Mouse (Mus musculus): ENCODE results near the gene Srprb.
"Not testable (repeated sequence)": the region's sequence is repeated elsewhere in the genome, so short reads cannot be mapped to it uniquely, and the experiment has no call there.

The Srprb gene

DNA sequence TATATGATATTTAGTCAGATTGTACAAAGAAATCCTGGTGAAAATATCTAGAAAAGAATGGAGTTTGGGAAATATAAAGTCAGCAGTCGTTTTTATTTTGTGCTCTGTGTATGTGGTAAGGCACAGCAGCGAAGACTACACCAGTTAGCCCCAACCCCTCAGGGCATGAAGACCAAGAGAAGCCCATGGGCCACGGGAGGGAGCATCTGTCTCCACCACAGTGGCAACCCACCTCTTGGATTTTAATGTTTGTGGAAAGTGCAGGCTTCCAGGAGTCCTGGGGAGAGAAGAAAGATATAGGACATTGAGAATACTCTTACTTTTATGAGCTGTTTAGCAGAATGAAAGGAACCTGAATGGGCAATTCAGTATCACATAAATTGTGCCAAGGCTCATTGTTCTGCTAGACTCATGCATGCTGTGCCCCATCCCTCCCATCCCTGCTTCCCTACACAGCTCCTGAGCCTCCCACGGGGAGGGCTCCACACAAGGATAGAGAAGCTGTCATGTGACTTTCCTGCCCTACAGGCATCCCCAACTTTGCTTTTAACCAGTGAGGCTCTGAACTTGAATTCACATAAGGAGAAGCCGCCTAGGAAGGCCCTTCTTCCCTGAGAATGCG, 7.0 kb upstream of the Srprb start:
- no peak for DNase-seq

DNA sequence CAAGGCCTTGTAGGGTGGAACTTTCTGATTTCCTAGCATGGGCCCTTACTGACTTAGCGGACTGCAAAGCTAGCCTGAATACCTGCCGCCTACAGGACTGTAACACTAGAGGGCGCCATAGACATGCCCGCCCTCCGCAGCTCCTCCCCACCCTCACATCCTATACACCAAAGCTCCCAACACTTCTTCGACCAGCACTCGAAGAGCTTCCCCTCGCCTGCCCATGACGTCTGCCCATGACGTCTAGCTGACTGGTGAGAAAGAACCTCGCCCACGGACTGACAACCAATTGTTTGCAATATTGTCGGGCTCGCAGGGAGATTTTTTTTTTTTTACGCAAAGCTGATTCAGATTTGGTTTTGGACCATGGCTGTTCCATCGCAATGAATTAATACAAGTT, 5.9 kb upstream of the Srprb start:
- peak; percentile 51 for DNase-seq

DNA sequence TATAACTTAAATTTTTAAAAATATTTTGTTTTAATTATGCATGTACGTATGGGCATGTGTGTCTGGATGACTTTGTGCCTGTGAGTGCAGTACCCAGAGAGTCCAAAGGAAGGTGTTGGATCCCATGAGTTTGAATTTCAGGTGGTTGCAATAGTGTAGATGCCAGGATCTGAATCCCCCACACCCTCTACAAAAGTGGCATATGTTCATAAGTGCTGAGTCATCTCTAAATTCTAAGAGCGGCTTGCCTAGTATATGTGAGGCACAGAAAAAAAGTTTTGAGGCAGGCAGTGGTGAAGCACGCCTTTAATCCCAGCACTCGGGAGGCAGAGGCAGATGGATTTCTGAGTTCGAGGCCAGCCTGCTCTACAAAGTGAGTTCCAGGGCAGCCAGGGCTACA, 3.8 kb upstream of the Srprb start:
- DNase-seq = no peak

DNA sequence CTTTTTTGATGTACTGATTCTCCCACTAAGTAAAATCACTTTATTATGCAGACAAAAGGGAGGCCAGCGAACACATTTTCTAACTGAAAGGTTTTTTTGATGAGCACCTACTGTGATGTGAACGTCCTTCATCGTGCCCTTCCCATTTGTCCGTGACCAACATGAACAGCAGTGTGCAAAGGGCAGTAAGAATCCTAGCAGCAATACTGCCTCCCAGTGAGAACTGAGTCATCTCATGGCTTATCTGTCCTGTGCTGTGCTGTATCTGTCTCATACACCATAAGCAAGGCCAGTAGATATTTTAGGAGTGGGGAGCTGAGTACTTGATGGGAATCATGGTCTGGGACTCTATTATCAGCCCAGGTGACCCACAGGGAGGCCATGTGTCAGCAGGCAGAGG, 13.5 kb downstream of the Srprb start:
- no peak for DNase-seq

DNA sequence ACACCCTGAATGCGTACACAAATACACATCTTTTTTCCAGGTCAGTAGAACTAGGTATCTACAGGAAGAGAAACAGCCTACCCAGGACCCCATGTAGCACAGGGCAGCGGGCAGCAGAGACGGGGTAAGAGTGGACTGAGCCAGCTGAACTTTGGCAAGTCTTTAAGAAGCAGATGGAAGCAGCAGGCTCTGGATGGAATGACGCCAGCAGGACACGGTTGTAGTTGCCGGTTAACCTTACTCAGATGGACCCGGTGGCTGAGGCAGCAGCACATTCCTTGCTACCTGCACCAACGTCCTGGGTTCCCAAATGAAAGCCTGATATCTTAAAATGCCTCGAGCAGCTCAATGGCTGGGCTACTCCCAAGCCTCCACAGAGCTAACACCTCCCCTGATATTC, 15.2 kb downstream of the Srprb start:
- DNase-seq = peak; percentile 36

DNA sequence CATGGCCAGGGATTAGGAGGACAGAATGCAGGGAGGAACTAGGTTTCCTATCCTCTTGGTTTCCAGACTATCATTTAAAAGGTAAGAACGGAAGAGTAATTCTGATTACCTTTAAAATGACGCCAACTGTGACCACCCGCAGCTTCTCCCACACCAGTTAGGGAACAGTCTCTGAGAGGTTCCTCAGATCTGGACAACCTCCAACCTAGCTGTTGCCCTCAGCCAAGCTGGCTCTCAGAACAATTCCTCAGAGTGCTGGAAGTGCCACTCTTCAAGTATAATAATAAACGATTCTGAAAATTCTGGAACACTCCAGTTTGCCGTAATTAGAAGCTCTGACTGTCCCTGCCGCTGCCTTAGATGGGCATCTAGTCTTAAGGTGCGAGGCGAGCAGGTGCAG, 16.0 kb downstream of the Srprb start:
- DNase-seq = no peak

DNA sequence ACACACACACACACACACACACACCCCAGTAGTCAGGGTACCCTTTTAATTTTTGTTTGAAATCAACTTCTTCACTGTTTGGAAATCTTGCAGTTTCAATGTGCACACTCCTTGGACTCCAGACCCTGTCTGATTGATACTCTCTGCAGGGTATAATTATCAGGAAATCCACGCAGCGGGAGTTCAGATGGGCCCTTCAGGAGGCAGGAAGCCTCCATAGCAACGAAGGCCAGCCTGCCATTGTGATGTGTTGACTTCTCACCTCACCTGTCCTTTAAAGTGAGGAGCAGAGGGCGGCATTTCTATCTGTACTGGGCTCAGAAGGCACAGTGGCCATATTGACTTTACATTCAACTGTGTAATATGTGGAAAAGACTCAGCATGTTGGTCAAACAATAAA, 17.1 kb downstream of the Srprb start:
- no peak for DNase-seq

DNA sequence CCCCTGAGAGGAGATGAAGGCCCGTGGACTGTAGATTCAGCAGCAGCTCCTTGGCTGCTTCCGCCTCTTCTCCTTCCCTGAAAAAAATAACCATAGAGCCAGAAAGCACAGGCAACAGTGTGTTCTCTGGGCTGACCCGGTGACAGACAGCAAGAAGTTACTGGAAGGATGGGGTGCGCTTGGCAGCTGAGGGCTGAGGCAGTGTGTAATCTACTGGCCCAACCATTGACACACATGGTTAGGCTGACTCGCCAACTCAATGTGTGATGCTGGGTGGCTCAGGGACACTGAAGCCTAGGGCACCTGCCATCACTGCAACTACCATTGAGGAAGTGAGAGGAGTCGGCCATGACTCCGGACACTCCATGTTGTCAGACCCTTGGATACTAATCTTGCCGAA, 20.1 kb downstream of the Srprb start:
- DNase-seq = no peak

DNA sequence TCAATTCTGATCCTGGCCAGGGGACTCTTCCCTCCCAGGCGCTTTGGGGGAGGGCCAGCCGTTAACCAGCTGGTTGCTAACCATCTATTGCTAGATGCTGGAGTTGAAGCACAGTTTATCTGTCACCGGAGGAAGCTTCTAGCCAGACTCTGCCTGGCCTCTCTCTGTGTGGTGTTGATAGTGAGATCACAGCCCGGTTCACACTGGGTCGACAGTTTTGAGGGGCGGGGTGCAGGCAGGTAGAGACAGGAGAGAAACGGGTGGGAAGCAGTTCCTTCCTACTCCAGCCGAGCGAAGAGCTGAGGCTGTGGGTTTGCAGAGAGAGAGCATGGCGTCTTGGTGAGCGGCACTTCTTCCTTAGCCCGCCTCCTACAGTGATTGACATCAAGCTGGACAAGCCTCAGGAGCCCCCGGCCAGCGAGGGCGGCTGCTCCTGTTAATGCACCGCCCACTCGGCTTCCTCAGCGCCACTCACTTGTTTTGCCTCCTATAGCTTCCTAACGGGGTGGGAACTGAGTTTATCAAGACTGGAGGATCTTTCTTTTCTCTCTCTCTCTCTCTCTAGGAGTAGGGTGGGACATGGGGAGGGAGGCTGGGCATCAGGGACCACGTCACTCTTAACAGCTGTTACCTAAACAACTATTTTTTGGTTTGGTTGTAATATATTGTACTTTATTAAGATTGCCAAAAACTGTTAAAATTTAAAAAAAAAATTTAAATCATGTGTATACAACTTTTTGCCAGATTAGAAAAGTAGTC, 21.0 kb downstream of the Srprb start:
- DNase-seq = peak; percentile 60

DNA sequence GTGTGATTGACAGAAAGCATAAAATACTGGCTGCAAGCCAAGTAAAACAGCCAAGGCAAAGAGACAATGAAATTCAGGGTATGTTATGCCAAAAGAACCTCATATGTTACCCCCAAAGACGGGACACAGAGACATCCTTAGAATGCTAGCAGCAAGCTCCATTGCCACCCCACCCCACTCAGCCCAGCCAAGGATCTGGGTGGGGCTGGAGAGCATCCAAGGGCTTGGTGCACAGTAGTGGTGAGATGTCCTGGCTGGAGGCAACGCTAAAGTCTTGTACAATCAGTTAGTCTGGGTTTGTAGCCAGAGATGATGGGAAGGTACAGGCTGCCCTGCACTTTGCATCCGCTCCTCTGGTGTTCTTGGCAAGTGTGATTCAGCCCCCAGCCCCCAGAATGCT, 21.6 kb downstream of the Srprb start:
- no peak for DNase-seq

DNA sequence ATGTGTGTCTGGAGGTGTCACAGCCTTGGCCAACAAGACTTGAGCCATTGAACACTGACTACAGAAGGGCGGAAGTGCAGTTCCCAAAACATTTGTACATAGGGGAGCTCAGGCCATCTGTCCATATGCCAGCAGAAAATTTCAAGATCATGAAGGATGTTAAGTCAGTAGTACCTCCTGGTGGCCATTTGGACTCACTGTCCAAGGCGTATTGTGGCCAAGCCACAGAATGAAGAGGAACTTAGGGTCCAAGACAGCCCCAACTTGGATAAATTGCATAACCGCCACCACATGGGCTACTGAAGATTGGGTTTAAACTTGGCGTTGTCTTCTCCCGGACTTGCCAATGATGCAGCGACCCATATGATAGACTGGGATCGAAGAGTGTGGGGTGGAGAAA, 26.2 kb downstream of the Srprb start:
- DNase-seq = no peak

DNA sequence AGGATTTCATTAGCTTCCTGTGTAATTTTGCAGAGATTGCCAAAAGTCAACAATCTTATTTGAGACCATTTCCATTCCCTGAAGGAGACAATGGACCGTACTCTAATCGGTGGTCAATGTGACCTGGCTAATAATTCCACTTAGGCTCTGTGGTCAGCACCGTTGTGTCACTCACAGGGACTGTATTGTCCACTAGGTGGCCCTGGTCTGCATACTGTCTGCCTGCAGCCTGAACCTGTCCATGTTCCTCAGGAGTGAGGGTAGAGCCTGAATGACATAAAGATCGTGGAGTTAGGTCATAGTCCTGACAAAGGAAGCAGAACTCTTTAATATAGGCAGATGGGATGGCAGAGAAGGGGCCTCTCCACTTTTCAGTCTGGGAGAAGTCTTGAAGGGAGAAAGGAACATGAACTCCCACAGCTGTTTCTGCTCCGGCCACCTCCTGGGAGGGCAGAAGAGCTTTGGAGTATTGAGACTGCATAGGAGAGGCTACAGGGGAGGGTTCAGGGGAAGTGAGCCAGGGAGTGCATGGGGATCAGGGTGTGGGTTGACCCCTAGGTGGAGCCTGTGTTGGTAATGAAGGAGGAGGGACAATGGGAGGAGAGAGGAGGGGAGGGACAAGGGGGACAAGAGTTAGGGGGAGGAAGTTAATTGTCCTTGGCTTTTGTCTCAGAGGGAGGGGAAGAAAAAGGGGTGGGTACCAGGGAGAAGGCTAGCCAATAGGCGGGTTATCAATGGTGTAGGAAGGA, 27.0 kb downstream of the Srprb start:
- peak; percentile 26 for DNase-seq

DNA sequence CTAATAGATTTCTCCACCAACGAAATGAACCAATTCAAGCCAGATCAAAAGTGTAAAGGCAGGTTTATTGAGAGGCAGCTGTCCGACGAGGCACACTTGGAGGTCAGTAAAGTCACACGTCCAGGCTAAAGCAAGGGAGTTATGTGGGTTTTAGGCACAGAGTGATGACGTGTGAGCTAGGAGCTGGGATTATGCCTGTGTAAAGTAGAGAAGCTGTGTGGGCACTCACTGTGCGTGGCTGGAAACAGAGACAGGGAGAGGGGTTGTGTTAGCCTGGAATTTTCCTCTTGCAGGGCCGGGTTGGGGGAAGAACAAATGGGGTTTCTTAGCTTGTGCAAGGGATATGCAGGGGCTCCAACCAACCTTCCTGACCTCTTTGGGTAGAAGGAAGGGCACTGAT, 33.2 kb downstream of the Srprb start:
- no peak for DNase-seq

DNA sequence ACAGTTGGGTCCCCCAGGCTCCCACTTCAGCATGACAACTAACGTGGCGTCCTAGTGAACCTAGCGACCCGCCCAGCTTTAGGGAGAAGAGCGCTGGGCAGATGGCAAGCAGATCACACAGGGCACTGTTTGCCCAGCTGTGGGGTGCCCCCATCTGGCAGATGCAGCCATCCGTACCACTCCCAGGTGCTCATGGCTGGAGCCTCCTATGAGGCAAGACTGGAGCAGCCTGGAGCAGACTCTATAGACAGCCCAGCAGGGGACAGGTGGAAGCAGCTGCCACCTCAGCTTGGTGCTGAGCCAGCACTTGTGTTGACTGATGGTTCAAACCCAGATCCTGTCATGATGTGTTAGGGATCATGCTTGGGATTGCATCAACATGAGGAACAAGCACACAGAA, 33.9 kb downstream of the Srprb start:
- DNase-seq = no peak

DNA sequence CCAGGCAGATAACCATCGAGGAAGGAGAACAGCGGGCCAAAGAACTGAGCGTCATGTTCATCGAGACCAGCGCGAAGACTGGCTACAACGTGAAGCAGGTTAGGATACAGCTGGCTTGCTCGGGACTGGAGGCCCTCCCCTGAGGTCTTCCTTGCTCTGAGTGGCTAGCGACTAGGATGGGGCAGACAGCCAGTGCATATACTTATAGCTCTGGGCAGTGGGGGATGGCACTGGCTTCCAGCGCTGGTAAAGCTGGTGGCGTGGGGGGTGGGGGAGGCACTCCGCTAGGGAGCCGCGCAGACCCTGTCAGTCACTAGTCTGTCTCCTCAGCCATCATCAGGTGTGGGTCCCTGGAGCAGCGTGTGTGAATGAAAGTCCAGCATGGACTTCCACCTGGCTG, 38.1 kb downstream of the Srprb start:
- DNase-seq = no peak

DNA sequence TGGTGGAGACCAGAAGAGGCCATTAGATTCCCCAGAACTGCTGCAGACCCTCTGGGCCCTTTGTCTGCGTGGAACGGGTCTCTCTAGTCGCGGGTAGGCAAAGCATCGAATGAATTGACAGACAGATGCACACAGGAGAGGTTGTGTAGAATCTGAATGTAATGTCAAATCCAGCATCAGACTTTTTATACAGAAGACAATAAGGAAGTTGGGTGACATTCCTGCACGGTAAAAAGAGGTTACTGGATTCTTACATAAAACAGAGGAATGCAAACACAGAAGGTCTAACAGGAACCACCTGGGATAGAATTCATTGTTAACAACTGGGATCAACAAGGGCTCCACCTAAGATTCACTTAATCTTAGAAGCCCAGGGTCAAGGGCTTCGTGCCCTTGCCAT, 46.8 kb downstream of the Srprb start:
- not testable (repeated sequence) for DNase-seq

DNA sequence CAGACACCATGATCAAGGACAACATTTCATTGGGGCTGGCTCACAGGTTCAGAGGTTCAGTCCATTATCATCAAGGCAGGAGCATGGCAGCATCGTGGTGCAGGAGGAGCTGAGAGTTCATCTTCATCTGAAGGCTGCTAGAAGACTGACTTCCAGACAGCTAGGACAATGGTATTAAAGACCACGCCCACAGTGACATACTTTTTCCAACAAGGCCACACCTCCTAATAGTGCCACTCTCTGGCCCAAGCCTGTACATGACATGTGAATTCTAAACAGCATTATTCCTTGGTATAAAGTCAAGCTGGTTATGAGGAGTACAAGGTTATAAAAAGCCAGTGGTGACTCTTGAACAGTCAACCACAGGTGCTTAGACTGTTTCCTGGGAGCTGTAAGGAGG, 47.4 kb downstream of the Srprb start:
- DNase-seq = no peak

DNA sequence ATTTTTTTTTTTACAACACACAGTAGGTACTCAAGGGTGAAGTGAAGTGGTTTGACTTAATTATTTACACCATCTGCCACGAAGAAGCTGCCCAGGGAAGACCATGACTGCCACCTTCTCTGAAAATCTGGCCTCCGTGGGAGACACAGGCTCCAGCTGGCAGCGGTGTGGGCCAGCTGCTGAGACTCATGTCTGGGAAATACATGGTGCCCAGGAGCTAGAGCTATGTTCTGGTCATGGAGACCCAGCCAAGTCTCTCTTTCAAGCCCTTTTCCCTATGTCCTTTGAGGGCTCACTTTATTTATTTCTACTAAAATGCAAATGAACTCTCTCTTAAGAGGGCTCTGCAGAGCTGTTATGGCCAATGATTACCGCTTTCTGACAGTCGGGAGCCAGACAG, 48.7 kb downstream of the Srprb start:
- no peak for DNase-seq

DNA sequence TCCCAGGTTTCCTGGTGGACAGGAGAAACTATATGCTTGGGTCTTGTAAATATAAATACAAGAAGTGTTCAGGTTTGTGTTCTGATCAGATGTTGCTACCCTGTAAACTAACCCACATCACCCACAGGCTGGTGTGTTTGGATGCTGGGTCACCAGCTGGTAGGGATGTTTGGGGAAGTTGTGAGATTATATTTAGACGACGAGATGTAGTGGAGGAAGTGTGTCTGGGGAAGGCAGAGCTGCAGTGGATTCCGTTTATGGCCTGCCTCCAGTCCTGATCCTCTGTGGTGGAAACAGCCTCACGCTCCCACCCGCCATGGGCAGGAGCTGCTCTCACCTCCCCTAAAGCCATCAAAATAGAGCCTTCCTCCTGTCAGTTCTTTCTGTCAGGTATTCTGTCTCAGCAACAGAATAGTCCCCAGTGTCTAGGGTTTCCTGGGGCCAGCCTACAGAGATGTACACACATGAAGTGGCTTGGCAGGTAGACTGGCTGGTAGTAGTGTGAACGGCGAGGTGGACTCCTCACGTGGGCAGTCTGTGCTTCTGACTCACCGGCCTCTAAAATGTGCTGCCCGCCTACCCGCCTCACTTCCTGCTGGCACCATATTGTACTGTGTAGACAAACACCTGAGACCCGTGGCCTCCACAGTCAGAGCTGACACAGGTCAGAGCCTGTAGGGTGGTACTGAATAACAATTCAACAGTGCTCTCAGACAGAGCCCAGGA, 52.7 kb downstream of the Srprb start:
- DNase-seq = no peak

DNA sequence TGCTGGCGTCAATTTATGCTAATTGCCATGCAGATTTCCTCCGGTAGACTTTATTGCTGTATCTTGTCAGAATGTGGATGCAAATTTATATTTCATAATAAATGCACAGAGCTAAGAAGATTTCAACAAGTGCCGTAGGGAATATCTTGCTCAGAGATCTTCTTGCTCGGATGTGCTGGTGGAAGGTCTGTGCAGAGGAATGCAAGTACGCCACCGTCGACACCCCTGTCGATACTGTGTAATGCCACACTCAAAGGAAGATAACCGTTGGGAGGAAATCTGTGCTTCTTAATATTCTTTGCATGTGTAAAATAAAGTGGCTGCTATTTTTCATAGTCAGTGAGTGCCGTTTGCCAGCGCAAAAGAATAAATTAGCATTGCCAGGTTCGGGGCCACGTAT, 54.8 kb downstream of the Srprb start:
- no peak for DNase-seq

DNA sequence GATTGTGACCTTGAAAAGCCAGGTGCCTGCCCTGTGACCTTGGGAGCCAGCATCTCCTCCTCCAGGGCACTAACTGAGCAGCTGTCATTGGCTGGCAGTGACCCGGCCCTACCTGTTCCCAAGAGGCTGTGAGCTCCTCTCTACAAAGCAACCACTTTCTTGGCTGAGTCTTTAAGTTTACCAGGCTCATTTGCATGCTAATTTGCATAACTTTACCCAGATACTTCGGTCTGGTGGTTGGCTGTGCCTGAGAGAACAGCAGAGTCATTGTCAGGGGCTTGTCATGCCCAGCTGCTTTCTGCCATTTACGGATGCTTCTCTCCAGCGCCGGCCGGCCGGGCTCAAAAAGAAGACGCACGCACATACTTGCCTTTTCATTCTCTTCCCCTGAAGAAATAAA, 55.2 kb downstream of the Srprb start:
- DNase-seq = no peak

DNA sequence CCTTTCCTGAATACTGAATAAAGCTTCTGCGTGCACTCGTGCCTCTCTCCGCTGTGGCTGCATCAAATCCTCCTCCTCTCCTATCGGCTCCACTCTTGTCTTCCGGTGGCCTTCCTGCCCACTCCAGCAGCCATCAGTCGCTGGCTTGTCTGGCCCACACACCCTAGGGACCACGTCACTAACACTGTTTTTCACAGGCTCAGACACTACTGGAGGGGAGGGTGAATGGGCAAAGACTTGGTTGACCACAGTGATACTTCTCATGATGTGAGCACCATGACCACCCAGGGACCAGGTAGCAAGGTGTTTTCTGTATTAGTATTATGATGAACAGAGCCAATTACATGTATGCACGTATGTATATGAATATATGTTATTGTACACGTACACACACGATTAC, 55.7 kb downstream of the Srprb start:
- no peak for DNase-seq

DNA sequence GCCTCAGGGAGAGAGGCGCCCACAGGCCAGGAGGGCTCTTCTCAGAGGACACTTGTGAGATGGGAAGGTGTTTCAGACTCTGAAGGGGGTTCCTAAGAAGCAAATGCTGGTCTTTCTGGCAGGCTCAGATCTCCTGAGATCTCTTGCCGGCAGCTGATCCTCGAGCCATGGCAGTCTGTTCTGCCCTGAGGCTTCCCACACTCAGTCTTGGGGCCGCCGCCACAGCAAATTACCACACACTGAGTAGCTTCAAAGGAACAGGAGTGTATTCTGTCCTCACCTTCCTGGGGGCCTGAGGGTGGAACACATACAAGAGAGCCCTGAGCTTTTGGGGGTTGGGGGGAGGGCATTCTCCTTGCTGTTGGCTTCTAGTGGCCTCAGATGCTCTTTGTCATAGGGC, 56.6 kb downstream of the Srprb start:
- DNase-seq = no peak

DNA sequence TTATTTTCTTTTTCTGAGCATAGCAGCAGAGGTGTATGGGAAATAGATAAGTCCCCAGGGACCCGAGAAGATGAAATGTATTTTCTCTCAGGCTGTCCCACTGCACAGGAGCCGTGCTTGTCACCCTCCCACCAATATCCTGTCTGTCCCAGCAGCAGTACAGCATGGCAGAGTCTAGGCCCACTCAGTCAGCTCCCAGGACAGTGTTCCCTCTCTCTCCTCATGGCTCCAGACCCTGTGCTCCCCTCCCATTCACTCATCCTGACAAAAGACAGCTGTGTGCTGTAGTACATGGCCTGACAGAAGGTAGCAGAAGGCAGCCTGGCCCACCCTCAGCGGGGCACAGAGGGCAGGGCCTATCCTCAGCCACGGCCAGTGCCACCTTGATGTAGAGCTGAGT, 58.1 kb downstream of the Srprb start:
- DNase-seq = no peak

All from right cerebral cortex, postnatal 14 days (tissue).